Mouse (Mus musculus) stomach, postnatal 0 days (tissue): Measurements from ENCODE around the gene Pik3c2a.

Experiments
- CTCF ChIP-seq: IDR thresholded peaks from 2 replicates; pipeline ENCODE4 v1.5.1; 2016; ENCODE audit warnings: antibody characterized with exemption, low read depth, mild to moderate bottlenecking, moderate library complexity
- EP300 ChIP-seq: optimal IDR thresholded peaks from 2 replicates; pipeline ENCODE3; 2016; ENCODE audit warnings: antibody characterized with exemption

DNA sequence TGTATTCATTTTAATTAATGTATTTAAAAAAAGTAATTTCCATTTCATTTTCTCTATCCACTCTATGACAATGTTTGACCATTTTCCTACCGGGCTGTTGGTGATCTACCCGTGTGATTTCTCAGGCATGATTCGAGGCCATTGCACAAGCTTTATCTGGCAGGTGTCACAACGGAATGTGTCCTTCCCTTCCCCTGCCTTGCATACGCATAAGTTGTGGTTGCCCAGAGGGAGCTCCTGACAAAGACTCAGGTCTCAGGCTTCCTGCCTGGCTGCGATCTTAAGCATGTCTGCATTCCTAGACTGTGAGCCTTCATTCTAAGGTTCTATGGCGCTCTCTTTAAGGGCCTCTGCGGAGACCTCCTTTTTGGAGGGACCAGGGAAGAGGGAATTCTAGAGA, 18.9 kb upstream of the Pik3c2a start:
- TF ChIP-seq CTCF (no peak), EP300 (no peak)
